Mouse (Mus musculus): ENCODE measurements around the gene Gucy2e. TPM values are rescaled to one million over a fixed set of nuclear protein-coding genes. Genes with fewer than 3 reads are reported as not detected.

The Gucy2e gene
- polyA plus RNA-seq, 1 experiment from 2014 or later = 0.13 TPM

DNA sequence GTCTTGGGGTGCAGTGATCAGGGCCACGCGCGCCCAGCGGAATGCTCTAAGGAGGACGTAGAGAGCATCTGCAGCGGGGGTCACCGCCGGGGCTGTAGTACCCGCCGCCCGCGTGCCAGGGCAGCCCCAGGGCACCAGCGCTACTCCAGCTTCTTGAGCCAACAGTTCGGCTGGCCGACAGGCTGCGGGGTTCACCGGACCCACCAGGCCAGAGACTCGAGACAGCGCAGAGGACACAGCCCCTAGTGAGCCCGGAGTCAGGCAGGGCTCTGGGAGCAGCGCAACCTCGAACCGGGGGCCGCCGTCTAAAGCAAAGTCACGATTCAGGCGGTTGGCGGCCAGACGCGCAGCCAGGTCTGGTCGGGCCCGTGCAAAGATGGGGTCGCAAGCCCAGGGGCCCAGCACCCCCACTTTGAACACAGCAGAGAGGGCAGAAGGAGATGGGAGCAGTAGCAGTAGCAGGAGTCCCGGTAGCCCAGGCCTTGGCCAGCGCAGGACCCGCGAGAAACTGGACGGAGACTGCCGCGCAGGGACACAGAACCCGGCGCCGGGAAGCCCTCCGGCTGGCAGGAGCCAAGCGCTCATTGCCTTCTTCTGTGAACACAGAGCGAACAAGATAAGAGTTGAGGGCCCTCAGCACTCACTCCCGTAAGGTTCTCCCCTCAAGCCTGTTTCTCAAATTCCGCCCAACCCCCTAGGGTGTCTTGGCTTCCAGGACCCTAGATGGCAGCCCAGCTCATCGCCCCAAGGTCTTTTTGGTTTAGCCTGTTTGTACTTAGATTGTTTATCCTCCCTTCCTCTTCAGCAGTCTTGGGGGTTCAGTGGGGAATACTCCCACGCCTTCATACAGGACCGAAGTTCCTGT lies 543 bp downstream of the Gucy2e start:
- Histone ChIP-seq H3K36me3 (no peaks in the 10 kb centered on the region), H3K4me3 (peak overlapping the region; percentile 41), H3K27me3 (peaks cover 58% of the 10 kb centered on the region), H3K27ac (no peak overlapping the region), H3K9ac (peak overlapping the region; percentile 32), H3K4me1 (replicated peaks) (peaks cover 21% of the 10 kb centered on the region), H3K4me2 (peak overlapping the region; percentile 79), H3K9me3 (replicated peaks) (no peaks in the 10 kb centered on the region)
- ATAC-seq (replicated peaks; ENCODE audit: insufficient number of reproducible peaks, insufficient read depth, low FRiP score, low read depth) = 0 out of 2 replicates have a peak, but pooled peaks have one; percentile 11
- 4% methylated on average over 51 of the region's 51 CpGs for WGBS

DNA sequence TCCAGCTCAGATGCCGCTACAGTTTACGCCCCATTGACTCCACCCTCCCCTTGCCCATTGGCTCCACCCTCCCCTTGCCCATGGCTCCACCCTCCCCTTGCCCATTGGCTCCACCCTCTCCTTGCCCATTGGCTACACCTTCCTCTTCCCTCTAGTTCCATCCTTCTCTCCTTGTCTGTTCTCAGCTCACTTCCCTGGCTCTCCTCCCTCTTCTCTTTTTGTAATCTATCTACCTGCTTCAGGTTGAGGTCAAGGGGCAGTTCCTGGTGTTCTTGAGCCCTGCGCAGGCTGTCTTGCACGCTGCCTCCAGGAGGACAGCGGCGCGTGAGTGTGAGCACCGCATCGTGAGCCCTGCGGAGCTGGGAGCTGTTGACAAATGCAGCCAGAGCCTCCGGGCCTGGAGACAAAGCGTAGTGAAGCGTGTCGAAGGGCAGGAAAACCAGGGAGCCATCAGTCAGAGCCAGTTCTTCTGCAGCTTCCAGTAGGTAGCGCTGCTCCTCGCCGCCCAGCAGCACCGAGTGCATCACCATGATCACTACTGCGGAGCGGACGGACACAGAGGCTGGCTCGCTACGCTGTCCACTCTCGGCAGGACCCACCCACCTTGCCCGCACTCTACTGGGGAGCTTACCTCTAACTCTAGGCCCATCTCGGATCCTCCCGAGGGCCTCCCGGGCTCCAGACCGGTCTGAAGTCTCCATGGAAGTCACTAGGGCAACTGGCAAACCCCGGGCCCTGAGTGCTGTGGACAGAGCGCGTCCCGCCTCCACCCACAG lies 1.4 kb downstream of the Gucy2e start:
- peak; percentile 77 for ATAC-seq (replicated peaks; ENCODE audit: insufficient number of reproducible peaks, insufficient read depth, low FRiP score, low read depth)
- Histone ChIP-seq H3K36me3 (no peaks in the 10 kb centered on the region), H3K4me1 (replicated peaks) (peaks cover 21% of the 10 kb centered on the region), H3K4me2 (peak overlapping the region; percentile 79), H3K27me3 (peaks cover 58% of the 10 kb centered on the region), H3K27ac (no peak overlapping the region), H3K4me3 (peak overlapping the region; percentile 41), H3K9ac (peak overlapping the region; percentile 32), H3K9me3 (replicated peaks) (no peaks in the 10 kb centered on the region)
- WGBS = 2% methylated on average over 33 of the region's 33 CpGs

DNA sequence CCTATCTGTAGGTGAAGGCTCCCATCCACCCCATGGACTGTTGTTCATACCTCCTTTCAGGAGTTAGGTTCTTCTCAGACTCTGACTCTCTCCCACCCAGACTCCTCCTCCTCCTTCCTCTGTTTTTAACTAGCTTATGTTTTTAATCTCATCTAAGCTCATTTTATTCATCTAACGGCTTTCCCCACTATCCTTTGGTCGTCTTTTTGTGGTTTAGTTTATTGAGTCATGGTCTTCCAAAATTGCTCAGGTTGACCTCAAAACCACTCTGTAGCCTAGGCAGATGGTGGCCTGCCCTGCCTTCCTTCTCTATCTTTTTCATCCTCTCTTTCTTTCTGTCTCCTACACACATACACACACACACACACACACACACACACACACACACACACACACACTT lies 3.7 kb downstream of the Gucy2e start:
- 56% methylated on average over 2 of the region's 2 CpGs for WGBS
- H3K9ac ChIP-seq = no peak overlapping the region; the same call in 1 of the 2 replicates
- no peaks in the 10 kb centered on the region for H3K36me3 ChIP-seq
- no peak for ATAC-seq (replicated peaks; ENCODE audit: insufficient number of reproducible peaks, insufficient read depth, low FRiP score, low read depth)
- H3K27me3 ChIP-seq = peaks cover 57% of the 10 kb centered on the region
- H3K4me2 ChIP-seq = no peak overlapping the region
- no peak overlapping the region for H3K4me3 ChIP-seq
- no peak overlapping the region for H3K27ac ChIP-seq
- no peaks in the 10 kb centered on the region for H3K9me3 ChIP-seq (replicated peaks)
- peaks cover 21% of the 10 kb centered on the region for H3K4me1 ChIP-seq (replicated peaks)

DNA sequence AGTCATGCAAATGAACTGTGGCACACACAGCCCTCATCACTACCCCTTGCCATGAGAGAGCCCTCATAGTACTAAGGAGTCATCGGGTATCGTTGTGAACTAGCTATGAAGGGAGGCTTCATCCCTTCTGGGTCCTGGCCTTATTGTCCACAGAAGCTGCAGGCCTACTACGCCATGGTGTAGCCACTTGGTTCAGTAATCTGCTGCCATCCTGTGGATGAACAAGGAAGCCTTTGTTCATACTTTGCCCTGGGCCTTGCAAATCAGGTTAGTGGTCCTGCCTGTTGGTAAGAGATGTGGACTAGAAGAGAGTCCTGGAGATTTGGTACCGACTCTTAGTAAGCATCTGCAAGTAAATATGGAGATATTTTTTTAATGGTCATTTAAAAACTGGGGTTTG lies 6.4 kb downstream of the Gucy2e start:
- Histone ChIP-seq H3K9me3 (replicated peaks) (no peaks in the 10 kb centered on the region), H3K4me2 (no peak overlapping the region), H3K9ac (no peak overlapping the region), H3K27ac (no peak overlapping the region), H3K36me3 (no peaks in the 10 kb centered on the region), H3K4me3 (no peak overlapping the region), H3K4me1 (replicated peaks) (peaks cover 7% of the 10 kb centered on the region), H3K27me3 (peaks cover 46% of the 10 kb centered on the region)
- 62% methylated on average over 4 of the region's 4 CpGs for WGBS
- no peak for ATAC-seq (replicated peaks; ENCODE audit: insufficient number of reproducible peaks, insufficient read depth, low FRiP score, low read depth)

DNA sequence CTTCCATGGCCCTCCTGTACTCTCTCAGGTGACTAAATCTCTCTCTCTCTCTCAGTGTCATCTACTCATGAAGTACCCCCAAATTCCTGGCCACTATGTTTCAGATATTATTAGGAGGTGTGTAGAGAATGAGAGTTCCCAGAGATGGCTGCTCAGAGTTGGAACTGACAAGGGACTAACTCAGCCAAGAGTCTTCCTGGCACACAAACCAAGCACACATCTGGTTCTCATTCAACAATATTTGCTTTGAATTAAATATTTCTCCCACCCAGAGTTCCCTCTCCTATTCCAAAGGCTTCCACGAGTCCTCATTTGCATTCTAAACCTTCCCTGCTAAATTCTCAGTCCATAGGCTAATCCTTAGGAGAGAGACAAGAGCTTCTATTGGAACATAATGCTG lies 11.1 kb downstream of the Gucy2e start:
- H3K4me3 ChIP-seq = no peak overlapping the region
- no peaks in the 10 kb centered on the region for H3K9me3 ChIP-seq (replicated peaks)
- H3K4me1 ChIP-seq (replicated peaks) = peaks cover 9% of the 10 kb centered on the region
- H3K9ac ChIP-seq = no peak overlapping the region
- no peaks in the 10 kb centered on the region for H3K36me3 ChIP-seq
- WGBS = 46% methylated on average over 1 of the region's 1 CpGs
- H3K4me2 ChIP-seq = no peak overlapping the region
- no peak for ATAC-seq (replicated peaks; ENCODE audit: insufficient number of reproducible peaks, insufficient read depth, low FRiP score, low read depth)
- H3K27ac ChIP-seq = no peak overlapping the region
- H3K27me3 ChIP-seq = peaks cover 25% of the 10 kb centered on the region

DNA sequence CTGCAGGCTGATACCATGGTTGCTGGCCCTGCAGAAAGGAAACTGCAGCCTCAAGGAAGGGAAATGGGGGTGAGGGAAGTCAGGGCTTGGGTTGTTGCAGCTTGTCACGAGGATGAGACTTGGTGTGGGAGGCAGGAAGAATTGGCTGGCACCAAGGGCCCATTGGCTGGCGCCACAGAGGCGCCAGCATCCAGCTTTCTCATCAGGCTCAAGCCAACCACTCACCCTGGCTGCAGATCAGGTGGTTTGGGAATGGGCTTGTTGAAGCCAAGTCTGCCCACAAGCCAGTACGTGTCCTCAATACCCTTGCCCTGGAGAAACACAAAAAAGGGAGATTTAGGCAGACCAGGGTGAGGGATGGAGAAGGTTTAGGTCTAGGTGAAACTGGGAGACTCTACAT lies 13.7 kb downstream of the Gucy2e start:
- H3K4me1 ChIP-seq (replicated peaks) = peaks cover 13% of the 10 kb centered on the region
- H3K9me3 ChIP-seq (replicated peaks) = no peaks in the 10 kb centered on the region
- H3K27ac ChIP-seq = no peak overlapping the region
- peaks cover 20% of the 10 kb centered on the region for H3K27me3 ChIP-seq
- no peak overlapping the region for H3K9ac ChIP-seq
- no peak overlapping the region for H3K4me3 ChIP-seq
- no peak for ATAC-seq (replicated peaks; ENCODE audit: insufficient number of reproducible peaks, insufficient read depth, low FRiP score, low read depth)
- no peaks in the 10 kb centered on the region for H3K36me3 ChIP-seq
- WGBS = 77% methylated on average over 4 of the region's 4 CpGs
- no peak overlapping the region for H3K4me2 ChIP-seq

DNA sequence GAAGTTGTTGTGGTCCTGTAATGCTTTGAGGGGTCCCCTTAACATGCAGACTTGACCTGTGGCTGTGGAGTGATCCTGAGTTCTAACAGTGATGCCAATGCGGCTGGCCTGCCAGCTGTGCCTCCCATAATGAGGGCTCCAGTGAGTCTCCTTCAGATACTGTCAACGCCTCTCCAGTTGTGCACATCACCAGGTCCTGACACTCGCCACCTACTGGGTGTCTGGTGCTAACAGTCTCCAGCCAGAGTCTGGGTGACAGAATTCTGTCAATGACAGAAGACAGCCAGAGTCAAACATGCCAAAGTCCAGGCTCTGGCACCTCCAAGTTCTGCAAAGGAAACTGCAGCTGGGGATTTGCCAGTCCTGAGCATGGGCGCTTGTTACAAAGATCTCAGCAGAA lies 15.8 kb downstream of the Gucy2e start:
- no peak overlapping the region for H3K4me2 ChIP-seq
- WGBS = 31% methylated on average over 4 of the region's 4 CpGs
- no peak overlapping the region for H3K4me3 ChIP-seq
- H3K9me3 ChIP-seq (replicated peaks) = no peaks in the 10 kb centered on the region
- peaks cover 14% of the 10 kb centered on the region; the same call in 1 of the 2 replicates for H3K27me3 ChIP-seq
- no peak overlapping the region for H3K9ac ChIP-seq
- peak overlapping the region; percentile 45 for H3K27ac ChIP-seq
- peaks cover 13% of the 10 kb centered on the region for H3K4me1 ChIP-seq (replicated peaks)
- no peaks in the 10 kb centered on the region for H3K36me3 ChIP-seq
- peak; percentile 82 for ATAC-seq (replicated peaks; ENCODE audit: insufficient number of reproducible peaks, insufficient read depth, low FRiP score, low read depth)

DNA sequence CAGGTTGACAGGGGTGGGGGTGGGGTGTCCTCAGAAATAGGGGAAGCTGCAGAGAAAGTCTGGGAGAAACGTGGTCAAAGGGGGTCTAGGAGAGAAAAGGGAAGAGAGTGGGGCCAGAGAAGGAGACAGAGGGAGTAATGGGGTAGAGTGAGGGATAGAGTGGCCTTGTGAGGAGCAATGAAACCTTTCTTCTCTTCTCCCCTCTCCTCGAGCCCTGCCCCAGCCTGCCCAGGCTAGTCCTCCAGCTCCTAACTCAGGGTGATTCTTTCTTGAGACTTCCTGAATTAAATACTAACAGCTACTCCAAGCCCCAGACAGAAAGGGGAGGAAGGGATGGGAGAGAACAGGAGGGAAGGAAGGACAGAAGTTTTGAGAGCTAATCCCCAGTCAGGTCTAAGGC lies 18.2 kb downstream of the Gucy2e start:
- no peak overlapping the region for H3K27ac ChIP-seq
- peaks cover 19% of the 10 kb centered on the region for H3K27me3 ChIP-seq
- WGBS = 55% methylated on average over 2 of the region's 2 CpGs
- no peaks in the 10 kb centered on the region for H3K36me3 ChIP-seq
- ATAC-seq (replicated peaks; ENCODE audit: insufficient number of reproducible peaks, insufficient read depth, low FRiP score, low read depth) = no peak
- no peak overlapping the region for H3K4me2 ChIP-seq
- H3K9me3 ChIP-seq (replicated peaks) = no peaks in the 10 kb centered on the region
- H3K4me1 ChIP-seq (replicated peaks) = peaks cover 13% of the 10 kb centered on the region
- no peak overlapping the region for H3K9ac ChIP-seq
- no peak overlapping the region for H3K4me3 ChIP-seq

DNA sequence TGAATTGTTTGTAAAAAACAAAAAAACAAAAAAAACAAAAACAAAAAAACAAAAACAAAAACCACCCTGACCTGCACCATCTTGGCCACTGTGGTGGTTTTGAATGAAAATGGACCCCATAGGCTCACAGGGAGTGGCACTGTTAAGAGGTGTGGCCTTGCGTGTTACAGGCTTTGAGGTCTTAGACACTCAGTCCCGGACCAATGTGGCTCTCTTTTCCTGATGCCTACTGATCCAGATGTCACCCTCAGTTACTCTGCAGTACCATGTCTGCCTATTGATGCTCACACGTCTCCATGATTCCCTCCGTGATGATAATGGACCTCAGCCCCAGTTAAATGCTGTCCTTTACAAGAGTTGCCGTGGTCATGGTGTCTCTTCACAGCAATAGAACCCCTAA lies 19.4 kb downstream of the Gucy2e start:
- H3K9me3 ChIP-seq (replicated peaks) = no peaks in the 10 kb centered on the region
- no peak for ATAC-seq (replicated peaks; ENCODE audit: insufficient number of reproducible peaks, insufficient read depth, low FRiP score, low read depth)
- no peak overlapping the region for H3K4me3 ChIP-seq
- WGBS = 83% methylated on average over 5 of the region's 5 CpGs
- H3K4me2 ChIP-seq = no peak overlapping the region
- no peak overlapping the region for H3K27ac ChIP-seq
- H3K27me3 ChIP-seq = peaks cover 23% of the 10 kb centered on the region
- H3K4me1 ChIP-seq (replicated peaks) = peaks cover 13% of the 10 kb centered on the region
- H3K36me3 ChIP-seq = no peaks in the 10 kb centered on the region
- no peak overlapping the region for H3K9ac ChIP-seq

DNA sequence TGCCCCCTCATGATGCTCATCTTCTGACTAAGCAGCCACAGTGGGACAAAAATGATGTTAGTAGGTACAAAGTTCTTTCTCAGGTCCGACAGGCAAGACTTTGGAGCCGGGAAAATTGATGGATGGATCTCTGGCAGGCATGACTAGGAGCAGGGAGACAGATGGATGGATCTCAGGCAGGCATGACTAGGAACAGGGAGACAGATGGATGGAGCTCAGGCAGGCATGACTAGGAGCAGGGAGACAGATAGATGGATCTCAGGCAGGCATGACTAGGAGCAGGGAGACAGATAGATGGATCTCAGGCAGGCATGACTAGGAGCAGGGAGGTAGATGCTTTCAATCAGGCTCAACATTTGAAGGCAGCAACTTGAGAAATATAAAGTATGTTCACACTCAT lies 25.4 kb downstream of the Gucy2e start:
- Histone ChIP-seq H3K27ac (no peak overlapping the region), H3K9ac (no peak overlapping the region), H3K9me3 (replicated peaks) (no peaks in the 10 kb centered on the region), H3K4me1 (replicated peaks) (no peaks in the 10 kb centered on the region), H3K4me3 (peak overlapping the region; percentile 10; the same call in 1 of the 2 replicates), H3K36me3 (no peaks in the 10 kb centered on the region), H3K27me3 (peaks cover 22% of the 10 kb centered on the region), H3K4me2 (0 out of 2 replicates have a peak overlapping the region, but pooled peaks have one; percentile 28)
- ATAC-seq (replicated peaks; ENCODE audit: insufficient number of reproducible peaks, insufficient read depth, low FRiP score, low read depth) = no peak
- 30% methylated on average over 2 of the region's 2 CpGs for WGBS

DNA sequence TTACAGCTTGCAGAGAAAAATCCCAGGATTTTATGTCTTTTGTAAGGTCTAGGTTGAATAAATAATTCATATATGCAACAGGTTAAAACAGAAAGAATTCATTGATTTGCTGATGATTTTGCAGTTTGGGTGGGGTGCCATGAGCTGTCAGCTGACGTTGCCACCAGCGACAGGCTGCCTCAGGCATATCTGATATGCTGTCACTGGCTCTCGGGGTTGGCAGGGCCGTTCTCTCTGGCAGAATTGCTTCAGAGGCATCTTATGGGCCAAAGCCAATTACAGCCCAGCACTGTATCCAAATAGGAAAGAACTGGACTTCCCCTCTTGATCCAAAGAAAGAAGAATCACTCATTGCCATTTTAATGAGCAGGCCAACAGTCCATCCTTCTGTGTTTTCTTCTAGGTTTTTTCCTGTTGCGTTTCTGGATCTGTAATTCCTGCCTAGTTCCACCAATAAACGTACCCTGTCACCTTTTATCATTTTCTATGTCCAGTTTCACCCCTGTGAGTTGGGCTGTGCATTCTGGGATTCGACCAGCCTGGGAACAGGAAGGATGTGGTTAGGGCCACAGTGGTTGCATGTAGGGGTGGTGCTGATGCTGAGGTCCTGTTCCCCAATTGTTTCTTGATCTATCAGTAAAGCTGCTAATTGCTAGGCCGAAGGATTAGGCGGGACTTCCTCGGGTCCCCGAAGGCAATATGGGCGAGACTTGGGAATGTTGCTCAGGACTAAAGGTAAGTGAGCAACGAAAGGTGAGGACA lies 34.2 kb downstream of the Gucy2e start:
- ATAC-seq (replicated peaks; ENCODE audit: insufficient number of reproducible peaks, insufficient read depth, low FRiP score, low read depth) = no peak
- H3K27ac ChIP-seq = no peak overlapping the region

More for the DNA sequence above, 34.2 kb downstream of the Gucy2e start:
- WGBS = 70% methylated on average over 13 of the region's 13 CpGs
- Histone ChIP-seq H3K9me3 (replicated peaks) (no peaks in the 10 kb centered on the region), H3K9ac (no peak overlapping the region), H3K4me3 (no peak overlapping the region), H3K27me3 (peaks cover 11% of the 10 kb centered on the region), H3K36me3 (no peaks in the 10 kb centered on the region), H3K4me2 (no peak overlapping the region), H3K4me1 (replicated peaks) (peaks cover under 1% of the 10 kb centered on the region)

Measured in heart, embryonic 15.5 days (tissue).